19 mouse cellular contexts compared by ENCODE assay signal in the genomic region with DNA sequence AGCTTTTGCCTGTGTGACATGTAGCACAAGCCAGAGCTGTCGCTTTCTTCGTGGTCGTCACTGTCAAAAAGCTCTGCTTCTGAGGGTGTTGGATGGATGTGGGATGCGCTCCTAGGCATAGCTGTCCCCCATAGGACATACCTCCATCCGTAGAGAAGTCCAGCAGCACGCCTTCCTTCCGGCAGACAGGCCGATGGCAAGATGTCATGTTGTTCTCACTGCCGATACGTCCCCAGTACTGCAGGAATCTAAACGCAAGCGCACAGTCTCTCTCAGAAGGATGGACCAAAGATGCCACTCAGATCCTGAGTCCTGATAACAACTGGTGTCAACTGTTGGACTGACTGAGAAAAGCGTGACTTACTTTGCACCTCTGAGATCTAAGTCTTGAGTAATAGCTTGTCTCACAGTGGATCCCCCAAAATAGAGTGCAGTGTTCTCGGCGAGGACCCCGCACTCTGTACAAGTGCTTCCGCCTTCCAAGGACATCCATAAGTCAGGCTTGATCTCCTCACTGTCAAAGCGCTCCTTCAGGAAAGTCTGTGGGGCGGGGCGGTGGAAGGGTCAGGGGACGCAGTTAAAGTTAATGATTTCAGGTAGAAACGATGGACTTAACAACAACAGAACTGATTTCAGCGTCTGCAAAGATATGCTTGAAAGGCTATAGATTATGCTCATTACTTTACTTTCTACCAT. TPM values are rescaled to one million over a fixed set of nuclear protein-coding genes. Genes with fewer than 3 reads are reported as not detected.
"Had no signal": no experiment of that assay in that cellular context is flagged by ENCODE, and none has a peak within 500 bp of the region (broad histone marks: within the 10 kb centered on the region; RNA-seq: fewer than 3 reads in every experiment).

No protein-coding gene starts in this region.

- H3K27me3 ChIP-seq: lung, embryonic 15.5 days; midbrain, embryonic 13.5 days; midbrain, embryonic 15.5 days; neural tube, embryonic 12.5 days; stomach, embryonic 15.5 days had no signal

- H3K4me2 ChIP-seq: lung, embryonic 15.5 days; midbrain, embryonic 11.5 days; midbrain, embryonic 13.5 days; midbrain, embryonic 15.5 days; neural tube, embryonic 12.5 days; stomach, embryonic 15.5 days had no signal

- ATAC-seq: lung, postnatal 0 days; midbrain, embryonic 13.5 days; midbrain, embryonic 15.5 days had no signal

- H3K4me1 ChIP-seq: lung, embryonic 15.5 days; midbrain, embryonic 13.5 days; midbrain, embryonic 15.5 days; neural tube, embryonic 12.5 days; stomach, embryonic 15.5 days had no signal

- DNase-seq: lung, adult 2 months; lung, postnatal 14 days; lung, postnatal 36 days; right cerebral cortex, postnatal 14 days; thymus, adult 2 months; thymus, postnatal 25 days; thymus, postnatal 4 days had no signal

- H3K4me3 ChIP-seq: lung, embryonic 15.5 days; midbrain, embryonic 13.5 days; midbrain, embryonic 15.5 days; neural tube, embryonic 12.5 days; stomach, embryonic 15.5 days had no signal

- H3K9ac ChIP-seq: lung, embryonic 15.5 days; midbrain, embryonic 13.5 days; midbrain, embryonic 15.5 days; neural tube, embryonic 12.5 days; stomach, embryonic 15.5 days had no signal

- H3K36me3 ChIP-seq: lung, embryonic 15.5 days; neural tube, embryonic 12.5 days; stomach, embryonic 15.5 days had no signal

- H3K9me3 ChIP-seq: lung, embryonic 15.5 days; midbrain, embryonic 13.5 days; midbrain, embryonic 15.5 days; neural tube, embryonic 12.5 days; stomach, embryonic 15.5 days had no signal

- H3K27ac ChIP-seq: lung, embryonic 15.5 days; macrophage; midbrain, embryonic 13.5 days; midbrain, embryonic 15.5 days; neural tube, embryonic 12.5 days; stomach, embryonic 15.5 days; stomach, postnatal 0 days had no signal

RNA-seq across cellular contexts. Expression of gene Slc26a5, which starts 47.6 kb away (rescaled TPM):
- polyA plus RNA-seq: liver, embryonic 16.5 days; lung, adult 2 months; lung, embryonic 15.5 days; lung, postnatal 0 days; macrophage; neural tube, embryonic 12.5 days; spleen, adult 2 months; stomach, embryonic 15.5 days; stomach, postnatal 0 days; testis, adult 2 months; thymus, adult 2 months had no signal
